Mouse (Mus musculus) liver, embryonic 14.5 days (tissue): ENCODE data around the gene Hnrnpa0.

ENCODE experiments used
- CTCF ChIP-seq: IDR thresholded peaks from 2 replicates; pipeline ENCODE4 v1.5.1; 2016; ENCODE audit warnings: antibody characterized with exemption, low read depth, control low read depth
- EP300 ChIP-seq: IDR thresholded peaks from 2 replicates; pipeline ENCODE4 v1.6.1; 2016; ENCODE audit warnings: antibody characterized with exemption, low read depth

- no peak for TF ChIP-seq EP300
- TF ChIP-seq CTCF, result 0 out of 2 replicates have a peak, but pooled peaks have one; percentile 3
Measured at GRCm38 (mm10) chr13:58128768-58129671, 664 bp upstream of the Hnrnpa0 start.
